Mouse (Mus musculus) stomach, postnatal 0 days (tissue): ENCODE measurements around the gene Rdh9.

Experiments
- CTCF ChIP-seq: IDR thresholded peaks from 2 replicates; pipeline ENCODE4 v1.5.1; 2016; ENCODE audit warnings: antibody characterized with exemption, low read depth, mild to moderate bottlenecking, moderate library complexity
- EP300 ChIP-seq: optimal IDR thresholded peaks from 2 replicates; pipeline ENCODE3; 2016; ENCODE audit warnings: antibody characterized with exemption

DNA sequence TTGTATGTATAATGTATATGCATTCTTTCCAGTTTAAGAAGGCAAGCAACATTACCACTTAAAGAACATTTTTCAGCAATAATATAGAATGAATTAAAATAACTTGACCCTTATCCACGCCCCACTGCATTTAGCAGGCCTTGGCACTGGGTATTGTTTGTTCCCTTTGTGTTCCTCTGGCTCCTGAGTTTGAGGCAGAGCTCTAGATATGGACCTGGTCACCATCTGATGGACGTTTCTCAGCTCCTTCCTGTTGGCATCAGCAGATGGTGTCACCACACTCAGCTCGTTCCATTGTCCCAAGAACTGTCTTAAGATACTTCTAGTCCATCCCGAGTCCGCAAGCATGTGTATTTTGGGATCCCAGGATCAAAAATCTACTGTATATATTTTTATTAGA is 26.1 kb downstream of the Rdh9 start:
- TF ChIP-seq EP300 = no peak
- TF ChIP-seq CTCF = no peak
